9 mouse cellular contexts compared by ENCODE assay signal in the genomic region with DNA sequence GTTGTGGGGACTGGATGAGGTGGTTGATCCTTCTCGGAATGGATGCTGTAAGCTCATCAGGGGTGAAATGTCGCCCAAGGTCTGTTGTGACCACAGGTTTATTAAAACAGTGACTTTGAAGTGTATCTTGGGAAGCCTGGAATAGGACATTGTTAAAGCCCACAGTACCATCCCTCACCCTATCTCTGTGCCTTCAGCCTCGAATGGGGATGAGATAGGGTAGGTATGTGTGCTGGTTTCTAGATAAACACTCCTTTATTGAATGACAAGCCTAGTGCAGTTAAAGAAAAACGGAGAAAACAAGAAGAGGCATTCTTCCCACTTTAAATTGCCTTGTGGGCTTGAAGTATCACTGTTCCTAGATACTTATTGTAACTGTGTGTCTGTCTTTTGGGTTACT. TPM values are rescaled to one million over a fixed set of nuclear protein-coding genes. Genes with fewer than 3 reads are reported as not detected.
DNase-seq lines count a peak whose midpoint lies in the region; ATAC-seq and TF ChIP-seq lines count a peak whose summit lies in the region.
"Had no signal": no experiment of that assay in that cellular context is flagged by ENCODE, and none has a peak within 500 bp of the region (broad histone marks: within the 10 kb centered on the region; RNA-seq: fewer than 3 reads in every experiment).

No protein-coding gene starts in this region.

- H3K9me3 ChIP-seq in E14TG2a.4 (ENCODE audit: low read length), result peaks cover 10% of the 10 kb centered on the region; the same call in 1 of the 2 replicates
- no peaks in the 10 kb centered on the region for H3K9me3 ChIP-seq in hindbrain, embryonic 13.5 days
- H3K9me3 ChIP-seq in liver, embryonic 16.5 days (replicated peaks; ENCODE audit: control insufficient read depth, low read length), result no peaks in the 10 kb centered on the region

- ATAC-seq in hindbrain, embryonic 13.5 days (ENCODE audit: low FRiP score), result no peak
- peak; percentile 56 for ATAC-seq in liver, embryonic 16.5 days (ENCODE audit: low read depth)

- H3K27ac ChIP-seq in gastrocnemius, adult 2 months, result peak overlapping the region; percentile 40; the same call in 1 of the 2 replicates
- H3K27ac ChIP-seq in hindbrain, embryonic 13.5 days, result no peak overlapping the region
- H3K27ac ChIP-seq in liver, embryonic 16.5 days (ENCODE audit: low read length), result no peak overlapping the region; the same call in 1 of the 2 replicates

- WGBS in hindbrain, embryonic 13.5 days, result 51% methylated on average over 4 of the region's 4 CpGs
- WGBS in liver, embryonic 16.5 days (ENCODE audit: insufficient replicate concordance), result 16% methylated on average over 4 of the region's 4 CpGs

- peak overlapping the region; percentile 29 for H3K4me3 ChIP-seq in gastrocnemius, adult 2 months
- peak overlapping the region; percentile 79; the same call in 1 of the 2 replicates for H3K4me3 ChIP-seq in E14TG2a.4 (replicated peaks; ENCODE audit: low read length)
- peak overlapping the region; percentile 71; the same call in 1 of the 2 replicates for H3K4me3 ChIP-seq in hindbrain, embryonic 13.5 days
- peak overlapping the region; percentile 63 for H3K4me3 ChIP-seq in liver, embryonic 16.5 days (ENCODE audit: low read depth, low read length)

- H3K9ac ChIP-seq in hindbrain, embryonic 13.5 days, result no peak overlapping the region
- H3K9ac ChIP-seq in liver, embryonic 16.5 days (ENCODE audit: low read depth, low read length), result peak overlapping the region; percentile 66; the same call in 1 of the 2 replicates

- peak overlapping the region; percentile 91 for H3K4me2 ChIP-seq in hindbrain, embryonic 13.5 days
- peak overlapping the region; percentile 56 for H3K4me2 ChIP-seq in liver, embryonic 16.5 days (ENCODE audit: low read depth, low read length)

- peaks cover 36% of the 10 kb centered on the region for H3K4me1 ChIP-seq in E14TG2a.4 (replicated peaks; ENCODE audit: low read depth, low read length)
- H3K4me1 ChIP-seq in hindbrain, embryonic 13.5 days (replicated peaks), result peaks cover 34% of the 10 kb centered on the region
- peaks cover 6% of the 10 kb centered on the region; the same call in 1 of the 2 replicates for H3K4me1 ChIP-seq in liver, embryonic 16.5 days (ENCODE audit: control insufficient read depth, low read depth, low read length)

- H3K36me3 ChIP-seq in E14TG2a.4 (ENCODE audit: insufficient read depth, low read length), result no peaks in the 10 kb centered on the region
- no peaks in the 10 kb centered on the region for H3K36me3 ChIP-seq in hindbrain, embryonic 13.5 days
- H3K36me3 ChIP-seq in liver, embryonic 16.5 days (ENCODE audit: control insufficient read depth, insufficient read depth), result no peaks in the 10 kb centered on the region

- intact Hi-C loops in gastrocnemius, adult 2 months (cut with DNase I), result loop anchor here (10.0 kb wide), 1 partner anchor 147 kb away; no protein-coding TSS in a partner anchor

- TF ChIP-seq CTCF in gastrocnemius, adult 2 months (IDR thresholded peaks at IDR 0.05), result no peak
- no peak for TF ChIP-seq CTCF in E14TG2a.4 (conservative IDR thresholded peaks at IDR 0.05; ENCODE audit: low read length)

- peaks cover 51% of the 10 kb centered on the region for H3K27me3 ChIP-seq in E14TG2a.4 (ENCODE audit: insufficient read depth, low read length)
- peaks cover 8% of the 10 kb centered on the region; the same call in 1 of the 2 replicates for H3K27me3 ChIP-seq in hindbrain, embryonic 13.5 days
- peaks cover 19% of the 10 kb centered on the region for H3K27me3 ChIP-seq in liver, embryonic 16.5 days (ENCODE audit: control insufficient read depth, insufficient read depth, low read depth, low read length)

- DNase-seq in gastrocnemius, adult 2 months, result no peak
- DNase-seq in gastrocnemius, adult 18-20 months (ENCODE audit: low spot score), result no peak
- DNase-seq in adrenal gland, postnatal 14 days, result no peak
- no peak for DNase-seq in yolk sac, embryonic 10.5 days (ENCODE audit: low spot score)
- no peak for DNase-seq in layer of hippocampus, postnatal 25 days (ENCODE audit: extremely low spot score in 1 of 2, low spot score in 1 of 2)

RNA-seq across cellular contexts. Expression of a gene that starts 0.6 kb away (rescaled TPM):
- 1 to 10 TPM; 2.2 to 4.4 TPM for total RNA-seq in gastrocnemius, adult 2 months (2021)
- total RNA-seq in gastrocnemius, adult 18-20 months (2021), result 1 to 10 TPM; 2.7 to 4.4 TPM
- 70.1 and 75.7 TPM in 2 replicates for polyA plus RNA-seq in hindbrain, embryonic 13.5 days (2015; fragmentation: Nextera tagmentation; extraction: Ambion mirVana)
- 37.9 and 44.7 TPM in 2 replicates for polyA plus RNA-seq in liver, embryonic 16.5 days (2015; fragmentation: Nextera tagmentation; extraction: Ambion mirVana)
- total RNA-seq in adrenal gland, postnatal 14 days (2021), result 5.4 and 8.3 TPM in 2 replicates
- total RNA-seq in layer of hippocampus, postnatal 25 days (2021), result 10 to 100 TPM; 51.2 to 54.6 TPM
- total RNA-seq: neutrophil, adult 5-6 weeks had no signal

Comparison
In these comparisons a context has a peak if more than half of its experiments do, and no peak if none do; other contexts are left out.
1. H3K4me3 ChIP-seq: peak in every context shown above with its lines; median percentile 79 in E14TG2a.4; 71 in hindbrain, embryonic 13.5 days; 63 in liver, embryonic 16.5 days; 29 in gastrocnemius, adult 2 months.